Mouse (Mus musculus): ENCODE measurements around the gene Mrpl19.

Mrpl19 gene

GRCm38 (mm10) chr6:81924304-81924703 lies 41.5 kb downstream of the Mrpl19 start:
- no peak for DNase-seq

DNA sequence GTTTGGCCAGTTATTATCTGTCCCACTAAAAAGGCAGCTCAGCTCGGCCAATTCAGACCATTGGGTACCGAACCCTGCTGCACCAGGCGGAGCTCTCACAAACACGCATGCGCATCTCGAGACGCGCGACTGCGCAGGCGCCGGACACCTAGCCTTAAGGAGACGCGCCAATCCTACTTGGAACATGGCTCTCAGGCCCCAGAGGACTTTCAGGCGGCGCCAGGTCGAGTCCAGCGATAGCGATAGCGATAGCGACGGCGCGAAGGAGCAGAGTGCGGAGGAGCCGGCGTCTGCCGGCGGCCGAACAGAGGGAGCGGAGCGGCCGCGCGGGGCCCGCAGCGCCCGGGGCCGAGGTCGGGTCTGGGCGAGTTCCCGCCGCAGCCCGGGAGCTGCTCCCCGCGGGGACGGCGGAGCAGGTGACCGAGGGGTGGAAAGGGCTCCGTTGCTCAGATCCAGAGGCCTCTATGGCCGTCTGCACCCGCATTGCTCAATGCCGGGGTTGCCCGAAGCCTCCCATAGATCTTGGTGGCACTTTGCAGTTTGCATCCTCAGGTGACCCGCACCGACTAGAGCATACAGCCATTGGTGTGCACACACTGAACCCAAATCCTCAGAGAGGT lies 42.1 kb downstream of the Mrpl19 start, which contains the start of gene Gcfc2:
Gcfc2 (plus strand) TSS at position 147 of the 620 bp plus-strand sequence.
- peak; percentile 95 to 98 for DNase-seq

DNA sequence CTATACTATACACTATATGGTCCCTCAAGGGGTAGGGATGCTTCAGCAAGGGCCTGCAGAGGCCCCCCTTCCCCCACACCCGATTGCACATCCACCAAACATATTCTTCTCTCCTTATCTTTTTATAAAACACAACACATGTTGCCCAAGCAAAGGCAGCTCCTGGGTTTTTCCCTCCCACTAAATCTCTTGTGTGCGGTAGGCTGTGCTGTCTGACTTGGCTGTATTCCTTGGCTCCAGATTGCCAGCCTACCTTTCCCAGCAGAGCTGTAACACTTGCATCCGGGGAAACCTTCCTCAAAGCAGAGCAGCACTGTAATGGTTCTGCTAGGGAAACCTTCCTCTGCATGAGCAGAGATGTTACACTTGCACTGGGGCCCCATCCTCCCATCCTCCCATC lies 53.6 kb downstream of the Mrpl19 start:
- DNase-seq = no peak

DNA sequence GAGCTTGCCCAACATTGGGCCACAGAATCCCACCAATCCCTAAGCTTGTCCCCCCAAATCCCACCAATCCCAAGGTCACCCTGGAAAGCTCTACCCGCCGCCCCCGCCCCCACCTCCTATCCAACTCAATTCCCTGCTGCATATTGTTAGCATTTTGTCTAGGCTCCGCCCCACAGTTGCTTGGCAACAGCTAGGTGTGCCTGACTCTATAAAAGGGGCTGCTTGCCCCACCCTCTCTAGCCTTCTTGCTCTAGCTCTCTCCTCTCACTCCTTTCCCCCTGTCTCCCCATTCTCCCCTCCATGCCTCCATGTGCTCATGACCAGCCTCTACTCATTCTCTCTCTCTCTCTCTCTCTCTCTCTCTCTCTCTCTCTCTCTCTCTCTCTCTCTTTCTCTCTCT lies 54.0 kb downstream of the Mrpl19 start:
- DNase-seq = no peak

- no peak for DNase-seq
These were observed 54.5 kb downstream of the Mrpl19 start for GRCm38 (mm10) chr6:81911244-81911643.

DNA sequence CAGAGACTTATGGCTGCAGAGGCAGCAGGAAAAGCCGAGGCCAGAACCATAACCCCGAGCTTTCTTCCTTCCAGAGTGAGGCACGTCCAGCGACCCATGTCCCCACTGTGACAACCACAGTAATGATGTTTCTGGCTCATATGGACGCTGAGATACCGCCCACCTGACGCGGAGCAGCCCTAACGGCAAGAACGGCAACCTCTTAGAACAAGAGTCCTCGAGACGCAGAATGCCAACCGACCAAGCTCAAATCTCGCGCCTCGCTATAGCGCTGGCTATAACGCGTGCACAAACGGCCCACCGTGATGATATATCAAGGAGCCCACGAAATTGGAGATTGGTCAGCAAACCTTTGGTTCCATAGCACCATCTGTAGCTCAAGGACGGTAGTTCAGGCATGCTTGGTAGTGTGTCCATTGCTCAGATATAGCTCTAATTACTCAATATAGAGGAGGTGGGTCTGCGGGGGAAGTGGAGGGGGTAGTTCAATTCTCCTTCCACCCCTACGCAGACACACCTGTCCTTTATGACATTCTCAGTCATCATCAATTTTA lies 55.4 kb downstream of the Mrpl19 start:
- DNase-seq = no peak

Data from cerebellum, adult 18-20 months (tissue).